Mouse (Mus musculus) adrenal gland, adult 18-20 months (tissue): ENCODE measurements at regions not wholly inside any gene's neighbourhood (a gene's known extent, or its start where the extent isn't known, plus 50 kb on each side); places are given as distances from the start of the nearest gene placed in this dataset.

Experiments used
- DNase-seq, 2 experiments: peaks; one replicate each; pipeline ENCODE4 v3.0.0; 2021 to 2022; ENCODE audit warnings: low spot score in 2 of 2

DNA sequence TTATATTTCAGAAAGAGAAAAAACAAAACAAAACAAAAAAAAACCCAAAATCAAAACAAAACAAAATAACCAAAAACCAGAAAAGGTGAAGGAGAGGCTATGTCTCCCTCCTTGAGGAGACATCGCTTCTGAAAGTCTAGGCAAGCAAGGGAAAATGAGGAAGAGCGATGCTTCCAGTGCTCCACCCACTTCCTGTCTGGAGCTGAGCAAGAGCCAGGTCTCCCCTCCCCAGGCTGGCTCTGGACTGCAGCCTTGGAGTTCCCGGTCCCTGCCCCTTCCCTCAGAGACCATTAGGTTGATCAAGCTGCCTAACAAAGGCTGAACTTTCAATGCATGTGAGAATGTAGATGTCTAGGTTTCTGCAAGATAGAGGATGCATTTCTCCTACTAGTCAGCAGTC is 173.3 kb downstream of the Fam43a start:
- DNase-seq, result no peak

DNA sequence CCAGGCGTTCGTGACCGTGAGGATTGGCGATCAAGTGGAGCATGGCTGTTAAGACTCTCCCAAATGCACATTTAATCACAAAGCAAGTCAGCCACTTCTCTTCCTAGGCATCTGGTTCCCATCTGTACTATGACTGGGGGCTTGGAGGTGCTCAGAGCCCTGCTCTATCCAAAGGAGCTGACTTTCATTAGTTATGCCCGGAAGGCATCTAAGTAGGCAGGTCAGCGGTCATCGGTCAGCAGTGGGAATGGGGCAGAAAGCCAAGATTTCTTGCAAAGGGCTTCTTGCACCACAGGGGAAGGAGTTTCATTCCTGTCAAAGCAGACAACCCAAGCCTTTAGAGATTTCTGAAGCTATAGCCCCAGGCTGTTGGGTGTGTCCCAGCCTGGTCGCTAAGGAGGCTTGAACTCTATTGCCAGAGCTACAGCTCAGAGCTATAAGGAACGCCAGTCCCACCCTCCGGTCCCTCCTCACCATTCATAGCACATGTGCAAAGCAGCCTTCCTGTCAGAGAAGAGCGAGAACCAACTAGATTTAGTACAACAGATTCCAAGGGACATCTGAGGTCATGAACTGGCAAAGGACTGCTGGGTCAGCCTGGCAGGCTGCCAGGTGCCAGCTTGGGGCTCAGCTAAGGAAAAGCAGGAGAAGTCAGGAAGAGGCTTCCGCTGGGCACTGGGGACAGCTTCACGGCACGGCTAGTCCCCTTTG is 175.6 kb downstream of the Fam43a start:
- DNase-seq, result peak; percentile 27 to 56

DNA sequence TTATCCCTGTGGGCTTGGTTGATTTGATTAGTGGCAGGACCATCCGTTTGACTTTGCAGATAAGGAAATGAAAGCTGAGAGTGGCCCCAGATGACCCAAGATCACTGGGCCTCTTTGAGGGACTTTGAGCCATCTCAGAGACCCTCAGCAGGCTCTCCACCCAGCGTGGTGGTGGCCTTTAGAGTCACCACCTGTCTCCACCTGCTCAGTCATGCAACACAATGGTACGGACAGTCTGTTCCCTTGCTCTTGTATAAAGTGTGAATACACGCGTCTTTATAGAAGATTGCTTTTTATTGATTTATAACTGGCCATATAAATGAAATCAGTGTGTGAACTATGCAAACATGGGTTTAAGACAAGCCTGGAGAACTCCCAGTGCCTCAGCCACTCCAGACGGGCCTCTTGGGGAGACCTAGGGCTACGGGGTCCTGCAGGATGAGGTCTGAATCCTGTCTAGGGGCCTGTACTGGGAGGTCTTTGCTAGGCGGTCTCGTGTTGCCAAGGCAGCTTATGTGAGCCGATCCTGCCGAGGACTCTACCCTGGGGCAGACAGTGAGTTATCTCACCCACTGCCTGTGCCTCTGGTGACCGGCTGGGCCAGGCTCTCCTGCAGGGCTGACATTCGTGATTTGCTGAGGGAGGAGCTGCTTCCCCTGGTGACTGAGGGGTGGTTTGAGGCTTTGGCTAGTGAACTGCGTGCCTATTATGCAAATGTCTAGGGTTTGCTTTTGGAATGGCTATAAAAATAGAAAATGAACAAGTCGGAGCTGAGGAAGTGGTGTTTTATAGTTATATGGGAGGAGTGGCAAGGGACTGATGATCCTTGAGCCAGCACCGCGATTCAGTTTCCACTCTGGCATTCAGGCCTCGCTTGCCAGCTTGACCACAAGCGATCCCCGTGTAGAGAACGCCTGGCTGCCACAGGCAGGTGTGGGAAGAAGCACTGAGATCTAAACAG is 176.5 kb downstream of the Fam43a start:
- no peak for DNase-seq

DNA sequence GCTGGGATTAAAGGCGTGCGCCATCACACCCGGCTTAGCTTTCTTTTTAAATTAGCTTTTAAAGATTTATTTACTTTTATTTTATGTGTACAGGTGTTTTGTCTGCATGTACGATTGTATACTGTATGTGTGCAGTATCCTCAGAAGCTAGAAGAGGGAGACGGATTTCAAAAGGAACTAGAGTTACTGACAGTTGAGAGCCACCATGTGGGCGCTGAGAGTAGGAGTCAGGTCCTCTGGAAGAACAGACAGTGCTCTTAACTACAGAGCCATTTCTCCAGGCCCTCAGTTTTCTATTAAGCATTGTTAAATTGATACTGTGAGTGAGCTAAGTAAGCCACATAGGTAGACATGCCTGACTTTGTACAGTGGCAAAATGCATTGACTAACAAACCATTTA is 177.9 kb downstream of the Fam43a start:
- no peak for DNase-seq

DNA sequence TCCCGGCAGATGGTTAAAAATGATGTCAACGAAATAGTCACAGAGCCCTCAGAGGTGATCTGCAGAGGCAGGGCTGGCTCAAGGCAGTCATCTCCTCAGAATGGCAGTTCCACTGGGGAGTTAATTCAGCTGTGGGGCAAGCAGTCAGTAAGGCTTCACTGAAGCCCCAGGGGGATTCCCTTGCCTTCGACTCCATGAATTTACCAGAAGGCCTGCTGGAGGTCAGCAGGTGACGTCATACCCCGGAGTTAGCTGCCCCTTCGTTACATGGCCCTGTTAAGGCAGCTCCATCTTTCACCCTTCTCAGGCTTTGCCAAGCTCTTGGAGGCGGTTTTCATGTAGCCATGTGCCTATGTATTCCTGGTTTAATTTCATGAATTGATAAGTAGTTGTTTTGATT is 178.6 kb downstream of the Fam43a start:
- no peak for DNase-seq

DNA sequence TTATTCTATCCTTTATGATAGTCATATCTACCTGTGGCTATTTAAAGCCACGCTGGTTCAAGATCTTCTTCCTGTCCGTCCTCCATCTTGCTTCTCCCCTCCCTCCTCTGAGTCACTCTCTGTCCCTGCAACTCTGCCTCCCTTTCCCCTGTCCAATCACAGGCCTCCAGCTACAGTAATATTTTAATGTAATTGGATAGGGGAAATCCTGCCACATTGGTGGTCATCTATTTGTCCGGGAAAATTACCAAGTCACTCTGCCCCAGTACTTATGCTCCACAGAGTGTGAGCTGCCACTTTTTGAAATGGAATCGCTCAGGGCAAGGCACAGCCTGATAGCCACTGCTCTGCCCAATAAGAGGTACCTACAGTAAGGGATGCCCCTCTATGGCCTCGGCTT is 179.4 kb downstream of the Fam43a start:
- DNase-seq, result no peak

DNA sequence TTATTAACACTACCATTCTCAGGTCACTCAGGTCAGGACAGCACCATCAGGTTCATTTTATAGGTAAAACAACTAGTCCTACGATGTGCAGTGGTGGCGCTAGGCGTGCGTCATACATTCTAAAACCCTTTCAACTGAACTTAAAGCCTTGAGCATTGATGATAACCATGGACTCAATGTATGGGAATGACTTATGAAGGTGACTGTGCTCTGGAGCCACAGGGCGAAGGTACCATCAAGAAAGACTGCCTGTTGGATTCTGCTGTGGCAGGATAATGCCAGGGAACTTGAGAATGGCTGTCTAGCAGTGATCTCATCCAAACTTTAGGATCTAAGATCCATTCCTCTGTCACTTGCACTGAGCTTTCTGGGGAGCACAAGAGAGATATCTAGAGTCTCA is 184.7 kb downstream of the Fam43a start:
- no peak for DNase-seq

DNA sequence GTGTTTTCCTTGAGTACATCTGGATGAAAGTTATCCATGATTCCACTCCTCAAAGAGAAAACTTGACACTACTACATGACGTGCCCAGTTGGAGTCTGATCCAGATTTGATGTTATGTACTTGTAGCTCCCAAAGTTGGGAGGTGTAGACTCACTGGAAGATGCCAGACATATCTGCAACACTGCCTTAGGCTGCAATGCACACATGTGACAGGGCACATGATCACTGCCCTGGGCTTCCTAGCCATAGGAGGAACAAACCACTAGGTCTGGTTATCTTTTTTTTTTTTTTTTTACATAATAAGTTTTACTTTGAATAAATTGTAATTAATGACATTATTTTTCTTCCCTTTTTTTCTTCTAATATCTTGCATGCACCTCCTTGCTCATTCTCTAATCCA is 185.4 kb downstream of the Fam43a start:
- DNase-seq, result no peak

DNA sequence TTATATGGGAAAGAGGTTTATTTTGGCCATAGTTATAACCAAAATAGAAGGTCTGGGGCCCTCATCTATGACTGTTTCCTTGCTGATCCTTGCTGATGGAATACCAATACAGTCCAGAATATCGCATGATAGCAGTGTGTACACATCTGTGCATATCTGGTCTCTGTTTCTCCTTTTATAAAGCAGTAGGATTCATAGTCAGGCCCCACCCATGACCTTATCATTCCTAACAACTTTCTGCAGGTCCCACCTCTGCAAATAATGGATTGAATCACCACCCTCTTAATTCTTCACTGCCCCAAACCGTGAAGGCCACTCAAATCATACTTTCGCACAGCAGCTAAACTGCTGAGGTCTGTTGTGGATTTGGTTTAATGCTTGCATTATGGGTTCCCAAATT is 186.5 kb downstream of the Fam43a start:
- no peak for DNase-seq

DNA sequence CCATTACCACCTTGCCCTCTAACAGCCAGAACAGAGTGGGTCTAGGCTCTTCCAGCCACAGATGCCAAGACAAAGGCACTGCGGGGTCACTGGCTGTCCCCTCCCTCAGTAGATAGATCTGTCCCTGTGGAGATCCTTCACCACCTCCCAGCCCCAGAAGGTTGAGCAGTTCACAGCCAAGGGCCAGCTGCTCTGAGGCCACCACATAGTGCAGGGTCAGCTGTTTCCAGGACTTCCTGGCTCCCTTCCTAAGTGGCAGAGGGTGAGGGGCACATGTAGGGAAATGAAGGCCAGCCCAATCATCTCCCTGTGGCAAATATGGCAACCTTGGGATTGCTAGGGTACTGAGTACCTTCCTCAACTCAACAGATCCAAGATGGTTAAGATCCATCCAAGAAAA is 187.8 kb downstream of the Fam43a start:
- no peak for DNase-seq

DNA sequence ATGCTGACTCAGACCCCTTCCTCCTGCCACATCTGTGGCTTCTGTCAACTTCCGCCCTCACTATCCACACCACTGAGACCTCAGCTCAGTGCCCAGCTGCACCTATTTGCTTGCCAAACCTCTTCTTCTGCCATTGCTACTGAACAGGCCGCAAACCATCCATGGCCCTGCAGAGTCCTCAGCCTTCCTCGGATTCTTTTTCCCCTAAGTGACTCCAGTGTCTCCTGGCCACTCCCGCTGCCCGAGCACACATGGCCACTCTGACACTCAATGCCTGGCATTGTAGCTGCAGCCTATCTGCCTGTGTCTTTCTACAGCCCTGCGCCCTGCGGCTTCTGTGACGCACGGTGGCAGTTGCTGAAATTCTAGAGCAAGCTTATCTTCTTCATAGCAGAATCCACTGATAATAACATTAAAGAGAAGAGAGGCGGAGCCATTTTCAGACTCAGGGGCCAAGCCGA is 188.8 kb downstream of the Fam43a start:
- no peak for DNase-seq

DNA sequence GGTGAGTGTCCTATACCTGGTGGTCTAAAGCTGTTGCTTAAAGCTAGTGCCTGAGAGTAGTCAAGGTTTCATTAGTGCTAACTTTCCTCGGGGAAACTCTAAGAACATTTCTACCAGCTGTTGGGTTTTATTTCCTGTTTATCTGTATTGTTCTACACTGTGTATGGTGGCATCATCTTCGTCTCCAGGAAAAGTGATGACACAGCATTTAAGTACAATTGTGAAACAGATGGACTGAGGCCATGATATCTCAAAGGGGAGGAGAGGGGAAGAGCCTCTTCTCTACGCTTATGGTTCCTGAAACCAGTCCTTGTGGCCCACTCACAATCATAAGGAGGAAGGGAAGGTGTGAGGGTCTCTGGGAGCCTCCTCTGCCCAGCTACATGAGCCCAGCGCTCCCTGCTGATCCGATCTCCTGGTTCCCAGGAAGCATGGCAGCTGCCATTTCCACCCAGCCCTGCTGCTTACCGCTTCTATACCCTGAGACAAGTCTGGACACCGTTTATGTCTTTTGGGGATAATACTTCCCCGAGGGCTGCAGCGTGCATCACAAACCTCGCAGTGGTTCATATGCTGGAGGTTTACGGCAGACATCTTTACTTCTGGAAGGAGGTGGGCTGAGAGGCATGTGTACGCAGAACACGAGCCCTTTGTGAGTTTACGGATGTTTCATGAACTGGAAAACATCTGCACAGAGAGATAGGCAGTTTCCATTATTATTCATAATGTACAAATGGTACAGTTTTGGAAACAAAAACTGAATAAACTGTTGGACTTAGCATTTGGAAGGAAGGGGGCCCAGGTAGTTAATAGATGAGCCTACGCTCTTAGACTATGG is 189.6 kb downstream of the Fam43a start:
- no peak for DNase-seq

DNA sequence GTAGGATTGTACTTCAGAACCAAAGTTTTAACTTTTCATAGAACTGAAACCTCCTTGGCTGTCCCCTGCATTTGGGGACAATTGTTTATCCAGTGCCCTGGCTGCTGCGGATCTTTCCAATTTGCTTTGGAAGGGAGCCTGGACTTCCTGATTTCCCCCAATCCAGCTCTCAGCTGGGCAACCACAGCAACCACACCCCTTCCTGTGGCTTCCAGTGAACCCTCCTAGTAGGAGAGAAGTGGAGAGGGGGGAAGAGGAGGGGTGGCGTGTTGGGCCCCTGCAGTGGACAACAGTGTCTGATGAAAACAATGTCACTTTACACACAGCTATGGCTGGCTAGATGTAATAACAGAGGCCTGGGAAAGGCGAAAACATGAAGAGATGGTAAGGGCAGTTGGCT is 190.5 kb downstream of the Fam43a start:
- DNase-seq, result peak in 1 of 2 experiments; percentile 34

DNA sequence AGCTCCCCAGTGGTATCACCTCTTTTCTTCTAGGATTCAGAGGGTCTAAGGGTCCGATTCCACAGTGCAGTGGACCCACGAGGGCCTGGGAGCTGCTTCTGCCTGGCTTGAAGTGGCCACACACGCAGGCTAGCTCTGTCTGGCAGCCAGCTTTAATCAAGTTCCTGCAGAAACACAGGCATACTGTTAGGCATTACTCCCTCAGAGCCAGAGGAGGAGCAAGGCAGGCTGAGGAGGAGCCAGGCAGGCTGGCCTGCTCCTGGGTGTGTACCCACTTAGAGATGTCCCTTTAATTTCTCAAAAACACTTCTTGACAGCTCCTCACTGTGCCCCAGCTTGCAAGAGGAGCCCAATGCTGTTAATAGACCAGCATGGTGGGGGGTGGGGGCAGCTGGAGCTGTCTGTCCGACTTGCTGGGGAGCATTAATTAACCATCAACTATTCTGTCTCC is 191.1 kb downstream of the Fam43a start:
- DNase-seq, result no peak

DNA sequence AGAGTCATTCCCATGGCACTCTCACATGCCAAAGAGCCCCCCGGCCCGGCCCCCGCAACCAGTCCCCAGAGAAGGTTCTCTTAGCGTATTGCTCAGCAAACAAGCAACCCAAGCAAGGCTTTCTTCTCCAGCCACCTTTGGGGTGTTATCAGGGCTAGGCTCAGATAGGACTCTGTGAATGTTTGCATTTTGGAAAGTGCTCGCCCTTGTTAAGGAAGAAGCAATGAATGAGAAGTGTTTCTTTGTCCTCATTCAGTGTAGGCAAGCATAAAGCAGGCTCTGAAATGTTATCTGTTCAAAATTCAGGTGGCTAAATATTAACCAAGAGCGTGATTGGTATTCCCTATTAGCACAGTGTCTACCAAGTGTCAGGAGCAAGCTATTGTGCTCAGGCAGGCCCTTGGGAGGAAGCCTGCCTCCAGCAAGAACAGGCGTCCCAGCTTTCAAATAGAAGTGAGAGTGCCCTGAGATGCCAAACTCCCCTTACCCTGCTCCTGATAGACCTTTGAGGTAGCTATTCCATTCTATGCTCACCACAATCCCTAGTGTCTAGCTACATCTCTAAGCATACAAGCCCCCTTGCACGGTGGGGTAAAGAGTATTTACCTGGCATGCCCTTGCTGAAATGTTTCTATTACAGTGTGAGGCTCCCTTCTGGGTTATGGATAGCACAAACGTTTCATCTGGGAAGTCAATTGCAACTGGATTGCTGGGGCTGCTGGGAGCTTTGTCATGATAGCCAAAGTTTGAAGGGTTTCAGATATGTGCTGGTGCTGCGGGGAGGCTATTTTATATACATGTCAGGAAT is 191.7 kb downstream of the Fam43a start:
- DNase-seq, result no peak

DNA sequence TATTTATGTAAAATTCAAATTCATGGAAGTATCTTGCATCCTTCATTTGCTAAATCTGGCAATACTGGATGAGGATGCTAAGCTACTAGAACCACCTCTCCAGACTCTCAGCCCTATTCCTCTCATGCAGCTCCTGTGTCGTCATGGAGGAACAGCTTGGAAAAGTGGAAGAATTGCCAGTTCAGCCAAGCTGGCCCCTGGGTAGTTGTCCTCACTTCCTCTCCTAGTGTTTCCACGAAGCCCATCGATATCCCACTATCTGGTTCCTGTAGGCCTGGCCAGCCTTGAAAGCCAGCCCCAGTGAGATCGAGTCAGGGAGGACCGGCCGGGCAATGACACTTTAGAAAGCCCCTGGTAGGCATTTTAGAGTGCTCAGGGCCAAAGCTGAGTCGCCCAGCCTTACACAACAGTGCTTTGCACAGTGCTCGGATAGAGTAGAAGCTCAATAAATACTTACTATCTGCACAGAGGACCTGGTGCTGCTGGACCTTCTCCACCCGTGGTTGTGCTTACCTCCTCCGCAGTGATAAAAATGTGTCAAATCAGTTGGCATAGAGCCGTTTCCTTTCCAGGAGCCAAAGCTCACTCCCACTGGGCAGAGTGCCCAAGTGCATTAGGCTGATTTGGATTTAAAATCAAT is 193.3 kb downstream of the Fam43a start:
- DNase-seq, result no peak

DNA sequence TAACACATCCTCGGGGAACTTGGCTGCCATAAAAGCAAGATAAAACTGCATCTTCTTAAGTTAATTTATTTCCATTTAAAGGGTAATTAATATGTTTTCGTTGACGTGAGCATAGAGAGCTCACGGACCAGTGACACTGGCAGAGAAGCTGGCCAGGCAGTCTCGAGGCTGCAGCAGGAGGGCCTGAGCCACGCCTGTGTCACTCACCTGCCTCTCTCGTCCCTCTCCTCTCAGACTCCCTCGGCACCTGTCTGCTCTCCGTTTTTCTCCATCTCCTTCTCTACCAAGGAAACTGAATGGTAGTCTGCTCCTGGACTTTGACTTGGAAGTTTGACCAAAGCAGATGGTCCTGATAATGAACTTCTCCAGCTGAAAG is 193.8 kb downstream of the Fam43a start:
- no peak for DNase-seq

DNA sequence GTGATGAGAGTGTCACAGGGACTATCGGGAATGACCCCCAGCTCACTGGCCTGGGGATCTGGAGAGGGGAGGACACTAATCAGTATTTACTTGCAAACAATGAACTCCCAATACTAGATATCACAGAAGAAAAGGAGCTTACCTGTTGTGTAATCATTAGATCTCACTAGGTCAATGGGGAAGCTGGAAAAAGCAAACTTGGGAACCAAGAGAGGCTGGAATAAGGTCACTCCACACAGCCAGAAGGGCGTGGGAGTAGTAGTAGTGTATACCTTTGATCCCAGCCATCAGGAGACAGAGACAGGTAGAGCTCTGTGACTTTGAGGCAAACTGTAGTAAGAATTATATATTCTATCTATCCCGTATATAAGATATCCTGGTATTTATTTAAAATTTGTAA is 194.3 kb downstream of the Fam43a start:
- DNase-seq, result no peak

DNA sequence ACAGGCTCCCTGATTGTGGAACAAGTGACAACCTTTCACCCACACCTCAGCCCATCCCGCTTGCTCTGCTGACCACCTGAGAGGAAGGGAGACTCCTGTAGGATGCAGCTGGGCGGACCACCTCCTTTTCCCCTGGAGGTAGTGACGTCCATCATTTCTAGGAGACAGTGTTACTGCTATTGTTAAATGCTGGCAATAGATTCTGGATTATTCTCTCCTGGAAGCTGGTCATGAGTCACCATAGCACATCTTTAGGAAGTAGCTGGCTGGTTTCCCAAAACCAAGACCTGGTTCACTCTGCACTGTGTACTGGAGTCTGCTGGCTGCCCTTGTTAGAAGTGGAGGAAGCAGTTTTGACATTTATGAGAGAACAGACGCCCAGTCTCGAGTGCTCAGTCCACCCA is 196.0 kb downstream of the Fam43a start:
- no peak for DNase-seq

DNA sequence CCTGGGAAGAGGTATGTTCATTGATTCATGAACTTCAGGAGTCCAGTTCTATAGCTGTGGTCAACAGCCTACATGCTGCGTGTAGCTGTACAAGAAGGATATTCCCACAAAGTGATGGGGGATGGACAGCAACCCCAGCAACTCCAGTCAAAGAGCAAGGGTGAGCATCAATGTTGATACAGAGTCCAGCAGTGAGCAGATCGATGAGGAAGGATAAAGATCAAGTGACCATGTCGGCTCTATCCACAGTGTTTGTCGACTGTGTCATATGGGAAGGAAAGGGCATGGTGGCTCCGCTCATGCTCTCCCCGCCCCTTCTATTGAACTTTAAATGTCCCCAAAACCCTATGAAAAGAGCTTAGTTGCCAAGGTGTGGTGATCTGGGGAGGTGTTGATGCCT is 196.6 kb downstream of the Fam43a start:
- no peak for DNase-seq
